Mouse (Mus musculus) MEL (cell line): ENCODE results near the gene Ankrd52. TPM values are rescaled to one million over a fixed set of nuclear protein-coding genes. Genes with fewer than 3 reads are reported as not detected.

Experiments used
- DNase-seq: peaks from one replicate; pipeline ENCODE4 v3.0.0; 2011; ENCODE audit warnings: low read depth, low spot score
- H3K27ac ChIP-seq: 2 replicates; pipeline ENCODE4 v1.5.1; 2012; ENCODE audit warnings: low read depth, mild to moderate bottlenecking, control low read depth, low read length, moderate library complexity; ENCODE audit not compliant: control insufficient read depth
- H3K27me3 ChIP-seq, 2 experiments: fragments of 150-350 bp in 1 of 2; sonication (generic) in 1 of 2; 2 replicates each; pipeline ENCODE4 v1.6.1; 2012; ENCODE audit warnings: low read length in 2 of 2, mild to moderate bottlenecking in 2 of 2, improper control_type of control experiment in 1 of 2, moderate library complexity in 1 of 2; ENCODE audit not compliant: insufficient read depth in 2 of 2, control insufficient read depth in 1 of 2
- H3K36me3 ChIP-seq, 2 experiments: 2 replicates each; pipeline ENCODE4 v1.6.1; 2012 to 2014; ENCODE audit warnings: low read length in 2 of 2, improper control_type of control experiment in 1 of 2, inconsistent platforms in 1 of 2, mild to moderate bottlenecking in 1 of 2; ENCODE audit not compliant: insufficient read depth in 2 of 2, control insufficient read depth in 1 of 2
- H3K4me1 ChIP-seq, 2 experiments: fragments of 150-350 bp in 1 of 2; sonication (generic) in 1 of 2; 2 replicates each; pipeline ENCODE4 v1.6.1; 2012; ENCODE audit warnings: low read length in 2 of 2, improper control_type of control experiment in 1 of 2, mild to moderate bottlenecking in 1 of 2; ENCODE audit not compliant: insufficient read depth in 2 of 2, control insufficient read depth in 1 of 2
- H3K4me3 ChIP-seq, 2 experiments: fragments of 150-350 bp in 1 of 2; sonication (generic) in 1 of 2; 2 replicates each; pipeline ENCODE4 v1.5.1; 2012; ENCODE audit warnings: low read depth in 2 of 2, low read length in 2 of 2, mild to moderate bottlenecking in 2 of 2, moderate library complexity in 2 of 2, control low read depth in 1 of 2, improper control_type of control experiment in 1 of 2; ENCODE audit not compliant: control insufficient read depth in 1 of 2, insufficient read depth in 1 of 2
- H3K79me2 ChIP-seq: 2 replicates; pipeline ENCODE4 v1.6.1; 2012; ENCODE audit warnings: mild to moderate bottlenecking, low read length, moderate library complexity; ENCODE audit not compliant: control insufficient read depth, poor library complexity, insufficient read depth
- H3K9ac ChIP-seq: 2 replicates; pipeline ENCODE4 v1.6.1; 2012; ENCODE audit warnings: low read depth, mild to moderate bottlenecking, control low read depth, low read length, moderate library complexity; ENCODE audit not compliant: control insufficient read depth, poor library complexity, severe bottlenecking
- H3K9me3 ChIP-seq: fragments of 150-350 bp; sonication (generic); replicated peaks from 2 replicates; pipeline ENCODE4 v1.6.1; 2012; ENCODE audit warnings: mild to moderate bottlenecking, low read length, improper control_type of control experiment, moderate library complexity; ENCODE audit not compliant: insufficient read depth
- CHD2 ChIP-seq: IDR thresholded peaks from 2 replicates; pipeline ENCODE4 v1.6.1; 2011; ENCODE audit warnings: low read length, improper control_type of control experiment
- CTCF ChIP-seq, 3 experiments: IDR thresholded peaks in 2 of 3; conservative IDR thresholded peaks in 1 of 3; 2 replicates each; pipeline ENCODE4 v1.5.1; 2011 to 2012; ENCODE audit warnings: low read length in 3 of 3, low read depth in 2 of 3, mild to moderate bottlenecking in 2 of 3, improper control_type of control experiment in 1 of 3, inconsistent platforms in 1 of 3, mixed read lengths in 1 of 3, moderate library complexity in 1 of 3; ENCODE audit not compliant: control insufficient read depth in 1 of 3, insufficient read depth in 1 of 3, poor library complexity in 1 of 3, severe bottlenecking in 1 of 3
- E2F4 ChIP-seq: IDR thresholded peaks from 2 replicates; pipeline ENCODE4 v1.6.1; 2011; ENCODE audit warnings: low read depth, low read length, improper control_type of control experiment, borderline replicate concordance
- ELF1 ChIP-seq: IDR thresholded peaks from 2 replicates; pipeline ENCODE4 v1.6.1; 2014; ENCODE audit warnings: low read depth, mild to moderate bottlenecking, inconsistent platforms, low read length, improper control_type of control experiment, moderate library complexity
- EP300 ChIP-seq, 2 experiments: IDR thresholded peaks; 2 replicates each; pipeline ENCODE4 v1.6.1; 2011; ENCODE audit warnings: improper control_type of control experiment in 2 of 2, low read length in 2 of 2, low read depth in 1 of 2, mild to moderate bottlenecking in 1 of 2
- ETS1 ChIP-seq: IDR thresholded peaks from 2 replicates; pipeline ENCODE4 v1.6.1; 2012; ENCODE audit warnings: low read depth, mild to moderate bottlenecking, inconsistent platforms, low read length, improper control_type of control experiment, moderate library complexity
- HCFC1 ChIP-seq: IDR thresholded peaks from 2 replicates; pipeline ENCODE4 v1.6.1; 2012; ENCODE audit warnings: low read depth, mild to moderate bottlenecking, inconsistent platforms, low read length, improper control_type of control experiment, moderate library complexity
- KAT2A ChIP-seq: conservative IDR thresholded peaks from 2 replicates; pipeline ENCODE4 v1.6.1; 2012; ENCODE audit warnings: low read depth, low read length, improper control_type of control experiment, inconsistent platforms
- MAFK ChIP-seq: IDR thresholded peaks from 2 replicates; pipeline ENCODE4 v1.6.1; 2011; ENCODE audit warnings: low read depth, mild to moderate bottlenecking, low read length, improper control_type of control experiment, borderline replicate concordance
- MAX ChIP-seq: IDR thresholded peaks from 2 replicates; pipeline ENCODE4 v1.6.1; 2011; ENCODE audit warnings: low read length, improper control_type of control experiment
- MAZ ChIP-seq: IDR thresholded peaks from 2 replicates; pipeline ENCODE4 v1.6.1; 2012; ENCODE audit warnings: low read depth, mild to moderate bottlenecking, inconsistent platforms, low read length, improper control_type of control experiment
- MEF2A ChIP-seq: IDR thresholded peaks from 2 replicates; pipeline ENCODE4 v1.6.1; 2014; ENCODE audit warnings: low read depth, mild to moderate bottlenecking, inconsistent platforms, low read length, improper control_type of control experiment; ENCODE audit not compliant: poor library complexity, insufficient replicate concordance, severe bottlenecking; ENCODE audit errors: extremely low read depth
- MXI1 ChIP-seq: IDR thresholded peaks from 2 replicates; pipeline ENCODE4 v1.6.1; 2011; ENCODE audit warnings: mild to moderate bottlenecking, low read depth, low read length, improper control_type of control experiment
- MYC ChIP-seq: IDR thresholded peaks from 2 replicates; pipeline ENCODE4 v1.6.1; 2011; ENCODE audit warnings: low read depth, mild to moderate bottlenecking, low read length, improper control_type of control experiment, moderate library complexity
- NELFE ChIP-seq: IDR thresholded peaks from 2 replicates; pipeline ENCODE4 v1.6.1; 2011; ENCODE audit warnings: low read depth, low read length, improper control_type of control experiment
- POLR2A ChIP-seq, 2 experiments: IDR thresholded peaks; 2 replicates each; pipeline ENCODE4 v1.6.1; 2011 to 2012; ENCODE audit warnings: low read length in 2 of 2, mild to moderate bottlenecking in 2 of 2, control low read depth in 1 of 2, improper control_type of control experiment in 1 of 2, low read depth in 1 of 2, moderate library complexity in 1 of 2; ENCODE audit not compliant: control insufficient read depth in 1 of 2, insufficient read depth in 1 of 2, poor library complexity in 1 of 2
- POLR2AphosphoS5 ChIP-seq: IDR thresholded peaks from 2 replicates; pipeline ENCODE4 v1.6.1; 2012; ENCODE audit warnings: low read depth, borderline replicate concordance, mild to moderate bottlenecking, inconsistent platforms, low read length, moderate library complexity, mixed read lengths
- RAD21 ChIP-seq: IDR thresholded peaks from 2 replicates; pipeline ENCODE4 v1.6.1; 2011; ENCODE audit warnings: mild to moderate bottlenecking, low read depth, low read length, improper control_type of control experiment
- SIN3A ChIP-seq: IDR thresholded peaks from 2 replicates; pipeline ENCODE4 v1.6.1; 2012; ENCODE audit warnings: low read length, improper control_type of control experiment, inconsistent platforms
- SMC3 ChIP-seq: IDR thresholded peaks from 2 replicates; pipeline ENCODE4 v1.6.1; 2011; ENCODE audit warnings: low read depth, low read length, improper control_type of control experiment
- TBP ChIP-seq: IDR thresholded peaks from 2 replicates; pipeline ENCODE4 v1.8.0; 2011; ENCODE audit warnings: low read depth, low read length, improper control_type of control experiment
- TCF12 ChIP-seq: IDR thresholded peaks from 2 replicates; pipeline ENCODE4 v1.6.1; 2014; ENCODE audit warnings: low read depth, mild to moderate bottlenecking, inconsistent platforms, low read length, improper control_type of control experiment, moderate library complexity
- USF1 ChIP-seq: IDR thresholded peaks from 2 replicates; pipeline ENCODE4 v1.6.1; 2014; ENCODE audit warnings: low read depth, mild to moderate bottlenecking, inconsistent platforms, low read length, improper control_type of control experiment, moderate library complexity
- USF2 ChIP-seq, 2 experiments: IDR thresholded peaks; 2 replicates each; pipeline ENCODE4 v1.6.1; 2011 to 2012; ENCODE audit warnings: improper control_type of control experiment in 2 of 2, low read length in 2 of 2, borderline replicate concordance in 1 of 2, inconsistent platforms in 1 of 2, low read depth in 1 of 2, mild to moderate bottlenecking in 1 of 2; ENCODE audit not compliant: insufficient read depth in 1 of 2
- ZC3H11A ChIP-seq: IDR thresholded peaks from 2 replicates; pipeline ENCODE4 v1.6.1; 2012; ENCODE audit warnings: low read depth, mild to moderate bottlenecking, inconsistent platforms, low read length, improper control_type of control experiment
- ZKSCAN1 ChIP-seq: IDR thresholded peaks from 2 replicates; pipeline ENCODE4 v1.6.1; 2012; ENCODE audit warnings: low read depth, mild to moderate bottlenecking, inconsistent platforms, low read length, improper control_type of control experiment, moderate library complexity
- ZMIZ1 ChIP-seq: IDR thresholded peaks from 2 replicates; pipeline ENCODE4 v1.6.1; 2012; ENCODE audit warnings: low read depth, mild to moderate bottlenecking, inconsistent platforms, low read length, improper control_type of control experiment, moderate library complexity
- ZNF384 ChIP-seq: IDR thresholded peaks from 2 replicates; pipeline ENCODE4 v1.6.1; 2012; ENCODE audit warnings: low read depth, mild to moderate bottlenecking, inconsistent platforms, low read length, improper control_type of control experiment
- polyA plus RNA-seq, 2 experiments: library from polyadenylated mRNA; stranded (reverse) in 1 of 2; unstranded in 1 of 2; fragments of >175 nt in 1 of 2; fragments of >200 nt in 1 of 2; gene quantifications; 2 replicates each; pipeline versions ENCODE4 v1.2.1 to v1.2.4; 2012; ENCODE audit warnings: low replicate concordance in 2 of 2, low read depth in 1 of 2; ENCODE audit not compliant: insufficient read length in 2 of 2, insufficient read depth in 1 of 2, missing spikeins in 1 of 2
- total RNA-seq: library from RNA; depleted of rRNA; stranded (reverse); fragments of 300-350 nt; gene quantifications from 2 replicates; pipeline ENCODE4 v1.2.3, GENCODE M21; 2012

The Ankrd52 gene
- total and polyA plus RNA-seq, 3 experiments = 9.5 to 39.9 TPM; not detected in 1

GRCm38 (mm10) chr10:128409692-128410559 is 33.0 kb downstream of the Ankrd52 start:
- Histone ChIP-seq H3K4me1 (peaks cover 0 to 8% of the 10 kb centered on the region in 2 experiments; a peak in 2 of 4 replicates), H3K9me3 (no peaks in the 10 kb centered on the region), H3K27me3 (no peaks in the 10 kb centered on the region)
- TF ChIP-seq ZC3H11A (no peak; the same call in none of the 2 replicates), ZNF384 (peak; percentile 56), KAT2A (peak; percentile 57; the same call in 1 of the 2 replicates), POLR2AphosphoS5 (no peak), USF1 (peak; percentile 73), CTCF (IDR thresholded peaks at IDR 0.05 in 2 of 3, conservative IDR thresholded peaks at IDR 0.05 in 1 of 3; ENCODE audit: control insufficient read depth in 1 of 3, insufficient read depth in 1 of 3, low read depth in 2 of 3, low read length in 3 of 3, poor library complexity in 1 of 3, severe bottlenecking in 1 of 3) (peak; percentile 69 to 83 (median 69)), ZMIZ1 (peak; percentile 67; the same call in 1 of the 2 replicates), ELF1 (peak; percentile 93), TBP (0 out of 2 replicates have a peak, but pooled peaks have one; percentile 52), MEF2A (no peak), ETS1 (peak; percentile 19; the same call in 1 of the 2 replicates), MYC (0 out of 2 replicates have a peak, but pooled peaks have one; percentile 3), MAX (peak; percentile 33; the same call in 1 of the 2 replicates), NELFE (no peak; the same call in 1 of the 2 replicates), POLR2A (IDR thresholded peaks at IDR 0.05; ENCODE audit: control insufficient read depth in 1 of 2, insufficient read depth in 1 of 2, low read depth in 1 of 2, low read length in 2 of 2, poor library complexity in 1 of 2) (peak in 1 of 2 experiments; percentile 68; a peak in 1 of 4 replicates), MAFK (no peak), SIN3A (peak; percentile 97), CHD2 (peak; percentile 59), EP300 (IDR thresholded peaks at IDR 0.05; ENCODE audit: low read depth in 1 of 2, low read length in 2 of 2) (peak in 1 of 2 experiments; percentile 25; a peak in 1 of 4 replicates), SMC3 (peak; percentile 74), TCF12 (no peak; the same call in 1 of the 2 replicates), RAD21 (peak; percentile 26), USF2 (IDR thresholded peaks at IDR 0.05; ENCODE audit: borderline replicate concordance in 1 of 2, insufficient read depth in 1 of 2, low read depth in 1 of 2, low read length in 2 of 2) (no peak), E2F4 (peak; percentile 34; the same call in 1 of the 2 replicates), HCFC1 (peak; percentile 85), ZKSCAN1 (no peak), MAZ (peak; percentile 97), MXI1 (peak; percentile 66)
- TF ChIP-seq, all 39 proteins: peak for 20
- peak; percentile 99 for DNase-seq
- peak overlapping the region; percentile 89 for H3K27ac ChIP-seq
- peaks cover 32% of the 10 kb centered on the region for H3K79me2 ChIP-seq
- peak overlapping the region; percentile 91 for H3K9ac ChIP-seq
- H3K36me3 ChIP-seq = peaks cover 0 to 9% of the 10 kb centered on the region in 2 experiments; a peak in 2 of 4 replicates
- H3K4me3 ChIP-seq = peak overlapping the region; percentile 76 to 90
